Mouse (Mus musculus): Measurements from ENCODE around the gene Bcr. TPM values are rescaled to one million over a fixed set of nuclear protein-coding genes. Genes with fewer than 3 reads are reported as not detected.

Gene Bcr
- total RNA-seq, 2 experiments from 2014 or later, result 11.6 to 12.3 TPM

DNA sequence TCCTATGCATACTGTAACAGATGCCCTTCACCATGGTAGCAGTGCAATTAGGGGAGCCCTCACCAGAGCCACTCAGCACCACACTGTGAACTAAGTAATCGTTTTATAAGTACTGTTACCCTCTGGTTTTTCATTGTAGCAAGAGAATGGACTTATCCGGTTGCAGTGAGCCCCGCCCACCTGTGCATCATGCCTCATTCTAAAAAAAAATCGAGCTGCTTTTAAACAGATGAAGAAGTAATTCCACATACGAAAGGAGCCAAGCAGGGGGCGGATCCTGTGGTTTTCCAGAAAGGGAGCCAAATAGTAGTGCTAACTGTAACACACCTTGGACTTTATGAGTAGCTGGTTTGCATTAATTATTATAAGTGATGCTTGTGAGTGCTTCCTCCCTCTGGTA is 58.1 kb downstream of the Bcr start:
- DNase-seq, result no peak
- intact Hi-C loops (cut with DNase I), result no loop called here

DNA sequence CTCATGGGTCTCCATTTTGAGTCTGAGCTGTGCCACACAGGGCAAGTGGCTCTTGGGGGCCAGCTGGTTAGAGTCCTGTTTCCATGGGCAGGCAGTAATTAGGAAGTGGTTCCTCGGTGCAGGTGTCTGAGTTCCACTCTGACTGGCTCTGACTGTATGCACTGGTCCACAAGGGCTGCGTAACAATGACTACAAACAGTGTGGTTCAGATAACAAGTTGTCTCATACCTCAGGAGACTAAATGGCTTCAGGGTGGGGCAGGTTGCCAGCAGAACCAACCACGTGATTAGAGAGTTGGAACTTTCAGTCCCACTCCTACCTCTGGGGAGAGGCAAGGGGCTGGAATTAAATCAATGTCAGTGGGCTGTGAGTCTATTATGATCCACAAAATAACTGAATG is 59.0 kb downstream of the Bcr start:
- peak; percentile 35 to 45 for DNase-seq
- intact Hi-C loops (cut with DNase I), result no loop called here

DNA sequence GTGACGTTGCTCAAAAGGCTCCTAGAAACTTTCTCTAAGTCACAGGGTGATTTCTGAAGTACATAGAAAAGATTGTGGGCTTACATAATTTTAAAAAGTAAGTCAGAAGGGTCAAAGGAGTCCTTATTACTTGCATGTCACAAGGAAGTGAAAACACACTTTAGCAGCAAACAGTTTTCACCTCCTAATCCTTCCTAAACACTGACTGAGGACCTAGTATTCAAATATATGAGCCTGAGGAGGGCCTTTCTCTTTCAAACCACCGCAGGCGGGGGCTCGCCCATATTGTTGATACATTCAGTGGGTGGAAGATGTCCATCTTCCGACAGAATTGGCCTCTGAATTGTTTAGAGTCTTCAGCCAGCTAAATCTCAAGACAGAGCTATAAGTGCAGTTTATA is 59.8 kb downstream of the Bcr start:
- DNase-seq, result no peak
- intact Hi-C loops (cut with DNase I), result no loop called here

DNA sequence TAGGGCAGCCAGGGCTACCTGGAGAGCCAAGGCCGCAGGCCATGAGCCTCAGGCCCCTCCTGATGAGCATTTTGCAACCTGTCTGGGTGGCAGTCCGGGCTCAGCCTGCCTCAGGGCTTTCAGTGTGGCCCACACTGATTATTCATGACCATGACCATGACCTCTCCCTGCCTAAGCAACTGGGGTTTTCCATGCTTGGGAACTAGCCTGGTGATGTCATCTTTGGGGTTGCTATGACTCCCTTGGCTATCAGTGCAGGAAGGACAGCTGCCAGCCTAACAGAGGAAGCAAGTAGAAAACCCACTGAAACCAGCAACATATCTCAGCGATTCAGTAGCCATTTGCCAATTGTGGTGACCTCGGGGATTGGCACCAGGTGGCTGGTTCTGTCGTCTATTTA is 60.6 kb downstream of the Bcr start:
- intact Hi-C loops (cut with DNase I), result no loop called here
- DNase-seq, result peak; percentile 45 to 67

DNA sequence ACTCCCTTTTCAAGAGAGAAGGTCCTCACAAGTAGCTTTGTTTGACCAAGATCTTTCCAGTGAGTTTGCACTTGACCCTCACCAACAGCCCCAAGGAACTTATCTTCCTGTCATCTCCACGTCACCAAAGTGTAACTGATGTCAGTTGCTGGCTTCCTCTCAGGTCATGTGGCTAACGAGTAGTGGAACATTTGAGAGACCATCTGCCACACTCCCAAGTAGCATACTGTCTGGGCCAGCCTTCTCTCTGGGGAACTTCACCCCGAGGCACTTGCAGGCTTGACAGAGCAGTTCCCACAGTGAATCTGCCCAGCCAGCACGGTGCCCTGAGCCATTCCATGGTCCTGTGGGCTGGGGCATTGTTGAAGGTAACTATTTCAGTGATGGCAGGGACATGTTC is 65.2 kb downstream of the Bcr start:
- no peak for DNase-seq
- intact Hi-C loops (cut with DNase I), result no loop called here

DNA sequence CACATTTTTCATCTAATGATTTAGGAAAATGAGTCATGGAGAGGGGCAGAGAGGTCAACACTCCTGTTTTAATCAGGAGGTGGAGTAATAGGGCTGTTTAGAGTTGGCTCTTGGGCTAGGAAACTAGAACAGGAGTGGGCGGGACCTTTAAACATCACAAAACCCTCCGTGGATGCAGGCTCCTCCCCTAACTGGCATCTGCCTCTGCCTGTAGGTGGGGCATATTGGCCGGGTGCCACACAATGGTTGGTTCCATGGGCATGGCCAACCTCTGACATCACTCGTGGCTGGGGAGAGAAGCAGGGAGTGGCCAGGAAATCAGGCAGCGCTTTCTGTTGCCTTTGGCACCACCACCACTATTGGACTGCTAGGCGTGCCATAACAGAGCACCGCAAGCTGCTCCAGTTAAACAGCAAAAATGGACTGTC is 68.9 kb downstream of the Bcr start:
- peak; percentile 58 to 71 for DNase-seq
- intact Hi-C loops (cut with DNase I), result no loop called here

DNA sequence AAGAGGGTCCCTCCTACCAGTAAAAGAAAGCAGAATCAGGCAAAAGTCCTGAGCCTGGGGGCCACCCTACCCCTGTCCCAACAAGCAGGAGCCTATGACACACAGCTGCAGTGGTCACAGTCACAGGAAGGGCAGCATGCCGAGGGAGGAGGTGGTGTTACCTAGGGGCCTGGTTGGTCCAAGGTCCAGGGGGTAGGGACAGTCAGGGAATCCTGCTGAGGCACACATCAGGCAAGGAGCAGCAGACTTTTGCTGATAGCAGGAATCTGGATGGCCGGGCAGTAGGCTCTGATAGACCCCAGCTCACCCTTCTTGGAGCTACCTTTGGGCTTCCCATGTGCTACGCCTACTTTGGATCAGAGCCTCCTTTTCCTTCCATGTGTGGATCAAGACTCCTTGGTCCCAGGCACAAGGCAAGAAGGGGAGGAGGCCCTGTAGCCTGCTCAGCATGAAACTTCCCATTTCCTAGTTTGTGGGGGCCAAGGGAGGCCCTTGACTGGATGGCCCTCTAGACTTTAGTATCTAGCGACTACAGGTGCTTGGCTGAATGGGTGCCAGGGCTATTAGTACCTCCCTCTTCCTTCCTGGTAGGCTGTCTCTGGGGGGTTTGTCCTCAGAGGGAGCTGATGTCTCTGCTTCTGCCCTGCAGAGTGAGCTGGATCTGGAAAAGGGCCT is 70.1 kb downstream of the Bcr start:
- intact Hi-C loops (cut with DNase I), result no loop called here
- no peak for DNase-seq

DNA sequence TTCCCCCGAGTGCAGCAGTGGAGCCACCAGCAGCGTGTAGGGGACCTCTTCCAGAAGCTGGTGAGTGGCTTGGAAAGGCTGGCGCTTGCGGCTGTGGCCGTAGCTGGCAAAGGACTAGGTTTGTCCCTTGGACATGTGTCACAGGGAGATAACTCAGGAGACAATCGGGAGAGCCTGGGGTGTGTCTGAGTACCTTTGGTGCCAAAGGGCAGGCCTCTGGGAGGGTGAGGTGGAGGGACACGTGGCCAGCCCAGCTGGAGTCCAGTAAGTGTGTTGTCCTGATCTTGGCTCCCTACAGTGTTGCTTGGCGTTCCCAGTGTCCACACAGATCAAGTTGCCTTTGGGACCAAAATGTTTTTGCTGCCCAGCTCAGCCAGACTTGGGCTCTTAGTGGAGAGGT is 71.2 kb downstream of the Bcr start:
- intact Hi-C loops (cut with DNase I), result no loop called here
- DNase-seq, result peak; percentile 51 to 59

DNA sequence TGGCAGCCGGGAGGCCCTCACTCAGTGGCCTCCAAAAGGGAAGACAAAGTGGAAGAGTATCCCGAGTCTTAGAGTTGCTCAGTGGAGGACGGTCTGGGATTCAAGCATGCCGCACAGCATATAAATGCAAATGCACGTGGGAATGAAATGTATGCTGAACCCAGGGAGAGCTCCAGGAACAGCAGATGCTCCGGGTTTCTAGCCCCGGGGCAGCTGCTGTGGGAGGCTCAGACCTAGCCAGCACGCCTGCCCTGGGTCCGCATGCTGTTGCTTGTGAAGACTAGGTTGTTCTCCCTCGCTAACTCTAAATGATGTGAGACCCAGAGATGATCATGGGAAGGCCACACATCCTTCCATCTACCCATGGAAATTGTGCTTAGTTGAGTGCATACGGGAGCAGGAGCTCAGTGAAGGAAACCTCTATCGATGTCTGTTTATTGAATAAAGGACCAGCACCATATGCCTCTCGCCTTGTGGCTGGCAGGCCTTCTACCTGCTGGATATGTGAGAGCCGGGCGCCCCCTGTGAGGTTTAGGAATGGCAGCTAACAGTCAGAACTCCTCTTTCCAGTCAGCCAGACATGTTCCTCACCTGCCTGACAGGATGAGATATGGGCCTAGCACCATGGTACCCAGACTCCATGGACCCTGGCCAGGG is 74.6 kb downstream of the Bcr start:
- intact Hi-C loops (cut with DNase I), result no loop called here

DNA sequence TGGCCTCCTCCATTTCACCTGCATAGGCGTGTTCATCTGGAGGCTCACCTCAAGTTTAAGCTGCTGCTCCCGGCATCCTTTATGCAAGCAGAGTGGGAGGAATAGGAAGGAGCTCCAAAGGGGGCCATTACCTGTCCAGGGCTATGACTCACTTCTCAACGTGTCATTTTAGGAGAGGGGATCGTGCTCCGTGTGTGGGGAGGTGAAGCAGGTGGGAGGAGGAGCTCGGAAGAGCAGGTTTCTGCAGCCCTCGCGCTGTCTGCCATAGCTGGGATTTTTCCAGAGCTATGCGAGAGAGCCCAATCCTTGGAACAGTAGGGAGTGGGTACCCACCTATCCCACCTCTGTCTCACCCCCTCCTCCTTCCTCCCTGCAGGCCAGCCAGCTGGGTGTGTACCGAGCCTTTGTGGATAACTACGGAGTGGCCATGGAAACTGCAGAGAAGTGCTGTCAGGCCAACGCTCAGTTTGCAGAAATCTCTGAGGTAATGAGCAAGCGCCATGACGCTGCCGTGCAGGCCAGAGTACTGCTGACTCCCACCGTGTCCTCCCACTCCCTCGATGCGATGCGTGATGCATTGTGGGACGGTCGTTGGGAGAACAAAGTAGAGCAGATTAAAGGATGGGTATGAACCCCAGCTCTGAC is 75.2 kb downstream of the Bcr start:
- no peak for DNase-seq
- intact Hi-C loops (cut with DNase I), result no loop called here

More for the DNA sequence above, 74.6 kb downstream of the Bcr start:
- no peak for DNase-seq

DNA sequence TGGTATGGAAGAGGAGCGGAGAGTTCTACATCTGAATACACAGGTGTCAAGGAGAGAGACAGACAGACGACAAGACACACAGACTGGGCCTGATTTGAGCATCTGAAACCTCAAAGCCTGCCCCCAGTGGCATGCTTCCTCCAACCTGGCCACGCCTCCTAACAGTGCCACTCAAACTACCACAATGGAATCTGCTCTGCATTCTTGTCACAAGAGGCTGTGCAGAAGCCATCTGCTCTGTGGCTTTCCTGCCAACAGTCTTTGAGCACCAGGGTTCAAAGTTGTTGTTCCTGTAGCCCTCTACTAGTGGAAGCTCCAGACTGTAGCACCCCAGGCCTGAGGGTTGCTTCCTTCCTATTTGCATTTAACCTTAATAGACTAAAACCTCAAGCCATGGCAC is 76.8 kb downstream of the Bcr start:
- intact Hi-C loops (cut with DNase I), result no loop called here
- peak in 1 of 2 experiments; percentile 31 for DNase-seq

DNA sequence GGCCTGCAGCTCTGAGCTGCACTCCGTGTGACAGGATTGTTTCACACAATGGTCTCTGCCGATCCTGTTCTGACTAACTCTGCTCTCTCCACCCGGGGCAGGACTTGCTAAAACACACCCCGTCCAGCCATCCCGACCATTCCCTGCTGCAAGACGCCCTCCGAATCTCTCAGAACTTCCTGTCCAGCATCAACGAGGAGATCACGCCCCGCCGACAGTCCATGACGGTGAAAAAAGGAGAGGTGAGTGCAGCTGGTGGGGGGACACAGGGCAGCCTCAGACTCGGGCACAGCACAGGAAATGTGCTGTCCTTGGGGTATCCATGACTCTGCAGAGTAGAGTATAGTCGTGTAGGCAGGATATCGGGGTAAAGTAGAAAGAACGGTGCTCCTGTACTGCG is 84.8 kb downstream of the Bcr start:
- intact Hi-C loops (cut with DNase I), result no loop called here
- DNase-seq, result no peak

DNA sequence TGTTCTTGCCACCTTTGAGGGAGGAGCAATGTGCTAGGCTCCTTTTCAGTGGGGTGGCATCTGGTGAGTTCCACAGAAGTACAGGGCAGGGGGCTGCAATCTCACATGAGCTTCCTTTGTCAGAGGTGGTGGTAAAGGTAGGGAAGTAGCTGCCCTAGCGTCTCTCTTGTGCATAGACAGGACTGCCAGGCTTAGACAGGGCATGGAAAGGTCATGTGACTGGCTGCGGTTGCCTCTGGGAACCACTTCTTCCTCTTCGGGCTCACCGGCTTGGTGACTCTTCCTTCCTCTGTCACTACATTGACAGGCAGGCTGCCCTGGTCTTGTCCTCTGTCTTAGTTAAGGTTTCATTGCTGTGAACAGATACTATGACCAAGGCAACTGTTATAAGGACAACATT is 85.6 kb downstream of the Bcr start:
- intact Hi-C loops (cut with DNase I), result no loop called here
- DNase-seq, result peak; percentile 13 to 14

DNA sequence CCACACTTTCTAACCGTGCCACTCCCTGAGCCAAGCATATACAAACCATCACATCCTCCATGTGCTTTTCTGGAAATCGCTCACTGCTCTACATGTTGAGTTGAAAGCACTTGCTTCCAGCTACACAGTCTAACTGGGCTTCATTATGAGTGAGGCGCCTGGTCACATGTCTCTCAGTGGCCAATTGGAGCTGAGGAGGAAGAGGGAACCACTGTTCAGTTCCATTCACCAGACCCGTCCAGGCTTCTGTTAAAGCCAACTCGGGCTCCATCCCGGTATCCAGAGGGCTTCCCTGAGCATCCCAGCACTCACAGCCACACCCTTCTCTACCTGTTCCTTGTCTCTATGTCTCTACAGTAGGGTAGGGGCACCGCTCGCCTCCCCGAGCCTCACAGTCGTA is 86.2 kb downstream of the Bcr start:
- intact Hi-C loops (cut with DNase I), result no loop called here
- DNase-seq, result no peak

DNA sequence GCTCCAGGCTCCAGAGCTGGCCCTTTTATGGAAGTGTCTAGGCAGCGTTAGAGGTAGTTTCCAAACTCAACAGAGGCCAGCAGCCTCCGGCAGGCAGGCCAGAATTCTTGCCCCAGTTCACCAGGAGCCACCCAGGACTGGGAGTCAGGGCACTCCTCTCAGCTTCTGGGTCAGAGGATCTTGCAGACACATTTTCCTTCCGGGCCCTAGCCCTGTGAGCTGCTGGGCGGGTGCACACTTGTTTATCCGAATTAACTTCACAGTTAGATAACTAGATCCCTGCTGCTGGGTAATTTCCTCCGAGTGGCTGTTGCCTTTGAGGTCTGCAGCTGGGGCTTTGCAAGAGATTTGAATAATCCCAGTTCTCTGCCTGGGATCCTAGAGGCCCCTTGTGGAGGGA is 87.9 kb downstream of the Bcr start:
- intact Hi-C loops (cut with DNase I), result no loop called here
- no peak for DNase-seq

DNA sequence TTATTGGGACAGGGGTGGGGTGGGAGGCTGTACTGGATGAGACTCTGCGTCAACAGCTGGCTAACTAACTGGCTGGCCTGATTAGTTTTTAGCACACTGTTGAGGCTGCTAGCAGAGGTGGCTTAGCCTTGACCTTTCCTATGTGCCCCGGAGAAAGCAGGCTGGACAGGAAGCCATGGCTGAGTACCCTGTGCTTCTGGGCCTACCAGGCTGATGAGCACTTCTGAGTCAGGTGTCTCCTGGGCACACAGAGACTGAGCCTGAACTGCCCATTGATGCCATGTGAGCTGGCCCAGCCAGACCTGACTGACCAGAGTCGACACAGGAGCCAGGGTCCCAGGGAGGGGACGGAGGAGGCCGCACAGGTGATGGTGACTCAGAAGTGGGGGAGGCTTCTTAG is 90.0 kb downstream of the Bcr start:
- no peak for DNase-seq
- intact Hi-C loops (cut with DNase I), result loop anchor here (2.0 to 5.0 kb wide), 2 partner anchors 212 to 228 kb away; no protein-coding TSS in a partner anchor

DNA sequence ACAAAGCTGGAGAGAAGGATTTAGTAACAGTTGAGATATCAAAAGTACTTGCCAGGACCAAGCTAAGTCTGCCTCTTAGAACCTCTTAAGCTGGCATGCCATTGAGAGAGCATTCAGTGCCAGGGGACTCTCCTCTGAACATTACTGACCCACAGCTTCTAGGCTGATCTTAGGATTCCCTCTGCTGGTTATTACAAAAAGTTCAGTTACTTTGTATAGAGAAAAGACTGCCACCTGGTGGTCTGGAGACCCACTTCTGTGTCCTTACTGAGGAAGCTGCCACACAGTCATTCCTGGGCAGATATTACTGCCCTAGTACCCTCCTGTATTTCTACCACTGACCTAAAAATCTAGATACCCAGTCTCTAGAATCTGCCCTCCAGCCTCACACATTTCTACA is 90.9 kb downstream of the Bcr start:
- peak; percentile 70 to 88 for DNase-seq
- intact Hi-C loops (cut with DNase I), result loop anchor here (1.0 to 5.0 kb wide), 3 partner anchors 92 to 229 kb away; no protein-coding TSS in a partner anchor

DNA sequence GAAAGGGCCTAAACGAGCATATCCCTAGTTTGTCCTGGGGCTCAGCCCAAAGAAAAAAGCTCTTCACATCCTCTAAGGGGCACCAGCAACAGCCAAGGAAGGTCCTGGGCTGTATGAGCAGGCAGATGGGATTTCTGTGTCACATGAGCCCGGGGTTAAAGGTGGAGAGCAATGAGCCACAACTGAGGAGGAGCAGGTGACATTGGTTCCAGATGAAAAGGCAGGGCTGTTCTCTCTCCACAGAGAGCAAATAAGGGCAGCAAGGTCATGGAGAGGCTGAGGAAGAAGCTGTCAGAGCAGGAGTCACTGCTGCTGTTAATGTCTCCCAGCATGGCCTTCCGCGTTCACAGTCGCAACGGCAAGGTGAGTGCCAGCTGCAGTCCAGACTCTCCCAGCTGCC is 96.4 kb downstream of the Bcr start:
- no peak for DNase-seq
- intact Hi-C loops (cut with DNase I), result no loop called here

DNA sequence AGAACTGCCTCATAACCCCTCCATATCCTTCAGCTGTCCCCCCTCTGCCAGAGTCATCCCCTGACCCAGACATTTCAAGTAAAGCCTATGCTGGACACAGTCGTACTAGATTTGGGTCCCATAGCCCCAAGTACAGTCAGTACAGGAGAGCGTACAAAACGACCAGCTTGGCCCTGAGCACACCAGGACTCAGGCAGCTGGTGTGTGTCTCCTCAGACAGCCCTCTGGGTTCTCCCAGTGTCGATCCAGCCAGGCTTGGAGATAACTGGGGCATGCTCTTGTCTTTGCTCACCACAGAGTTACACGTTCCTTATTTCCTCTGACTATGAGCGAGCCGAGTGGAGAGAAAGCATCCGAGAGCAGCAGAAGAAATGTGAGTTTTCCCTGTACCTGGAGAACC is 97.3 kb downstream of the Bcr start:
- no peak for DNase-seq
- intact Hi-C loops (cut with DNase I), result no loop called here

DNA sequence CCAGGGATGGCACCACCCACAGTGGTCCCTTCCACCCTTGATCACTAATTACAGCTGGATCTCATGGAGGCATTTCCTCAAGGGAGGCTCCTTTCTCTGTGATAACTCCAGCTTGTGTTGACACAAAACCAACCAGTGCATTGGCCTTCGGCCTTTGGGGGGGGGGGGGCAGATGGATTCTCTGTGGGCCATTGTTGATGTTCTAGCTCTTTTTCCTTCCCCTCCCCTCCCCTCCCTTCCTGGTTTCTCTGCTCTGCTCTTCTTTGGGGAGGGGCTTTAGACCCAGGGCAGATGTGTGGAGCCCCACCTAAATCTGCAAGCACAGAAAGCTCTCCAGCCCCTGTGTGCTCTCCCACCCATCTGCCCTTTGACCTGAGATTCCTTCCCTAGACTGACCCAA is 98.0 kb downstream of the Bcr start:
- DNase-seq, result no peak
- intact Hi-C loops (cut with DNase I), result no loop called here

DNA sequence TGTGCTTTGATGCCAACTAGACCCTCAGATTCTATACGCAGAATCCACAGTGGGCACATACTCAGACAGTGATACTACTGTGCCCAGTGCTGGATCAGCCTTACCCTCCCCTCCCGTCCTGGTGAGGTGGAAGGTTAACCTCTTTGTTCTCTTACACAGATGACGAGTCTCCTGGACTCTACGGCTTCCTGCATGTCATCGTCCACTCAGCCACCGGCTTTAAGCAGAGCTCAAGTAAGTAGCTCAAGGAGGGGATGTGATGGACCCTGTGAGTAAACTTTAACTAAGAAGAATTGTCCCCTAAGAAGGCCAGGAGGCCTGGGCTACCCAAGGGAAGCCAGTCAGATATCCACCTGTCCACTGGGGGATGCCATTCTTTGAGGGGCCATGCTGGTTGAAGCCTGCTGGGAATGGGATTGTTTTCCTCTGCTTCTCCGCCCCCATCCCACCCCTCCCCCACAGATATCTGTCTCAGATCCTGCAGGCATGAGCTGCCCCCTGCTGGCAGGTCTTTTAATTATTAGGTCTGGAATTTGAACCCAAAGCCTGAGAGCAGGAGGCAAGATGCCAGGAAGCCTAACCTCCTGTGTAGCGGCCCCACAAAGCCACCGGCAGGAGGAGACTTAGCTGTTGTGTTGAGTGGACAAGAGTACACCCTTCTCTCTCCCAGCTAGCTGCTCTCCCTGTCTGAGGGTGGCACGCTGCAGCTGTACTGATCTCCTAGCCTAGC is 99.9 kb downstream of the Bcr start:
- intact Hi-C loops (cut with DNase I), result no loop called here
- no peak for DNase-seq

Data from heart, postnatal 14 days (tissue).